Mouse (Mus musculus): ENCODE measurements around the gene Trappc2l. TPM values are rescaled to one million over a fixed set of nuclear protein-coding genes. Genes with fewer than 3 reads are reported as not detected.

The Trappc2l gene
- 23.2 and 26.7 TPM in 2 replicates for polyA plus RNA-seq (2015; fragmentation: Nextera tagmentation; extraction: Ambion mirVana)

DNA sequence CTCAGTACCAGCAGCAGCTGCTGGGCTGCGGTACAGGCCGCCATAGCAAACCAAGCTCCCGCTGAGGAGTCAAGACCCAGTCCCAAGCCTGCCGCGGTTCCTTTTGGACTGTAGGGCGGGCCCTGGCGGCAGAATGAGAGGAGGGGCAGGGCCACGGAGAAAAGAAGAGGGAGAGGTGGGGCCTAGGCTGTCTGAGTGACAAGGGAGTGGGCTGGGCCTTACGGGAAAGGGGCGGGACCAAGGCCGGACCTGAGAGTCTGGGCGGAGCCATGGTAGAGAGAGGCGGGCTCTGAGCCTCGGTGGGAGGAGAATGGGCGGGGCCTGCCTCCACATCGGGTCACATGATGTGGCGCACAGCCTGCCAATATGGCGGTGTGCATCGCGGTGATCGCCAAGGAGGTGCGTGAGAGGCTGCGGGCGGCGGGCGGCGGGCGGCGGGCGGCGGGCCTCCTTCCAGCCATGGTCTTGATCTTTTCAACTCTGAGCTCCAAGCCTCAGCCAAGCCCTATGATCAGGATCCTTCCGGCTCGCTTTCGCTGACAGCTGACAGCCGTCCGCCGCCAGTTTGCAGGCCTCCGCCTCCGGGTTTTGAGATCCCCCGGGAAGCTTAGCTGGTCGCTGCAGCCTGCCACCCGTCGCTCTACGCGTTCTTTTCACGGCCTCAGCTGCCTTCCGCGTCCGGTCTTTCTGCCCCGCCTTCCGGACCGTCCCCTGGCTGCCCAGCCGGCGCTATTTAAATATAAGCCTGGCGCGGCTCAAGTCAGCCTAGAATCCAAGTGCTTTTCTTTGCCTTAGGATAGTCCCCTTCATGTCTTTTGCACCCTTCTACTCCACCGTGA lies at the start of gene Trappc2l, which contains the start of gene Galns:
Trappc2l (plus strand) TSS at position 346 of the 839 bp plus-strand sequence.
Galns (minus strand) TSS at position 169 of the 839 bp plus-strand sequence.
- WGBS (ENCODE audit: insufficient replicate concordance) = under 1% methylated on average over 57 of the region's 57 CpGs
- peaks cover 8% of the 10 kb centered on the region; the same call in 1 of the 2 replicates for H3K27me3 ChIP-seq
- H3K9me3 ChIP-seq (replicated peaks) = no peaks in the 10 kb centered on the region
- H3K27ac ChIP-seq = peak within 1 kb of the TSS; percentile 83
- H3K4me3 ChIP-seq (replicated peaks) = peak within 1 kb of the TSS; percentile 77
- peak; percentile 95 for ATAC-seq (ENCODE audit: low read depth)
- peak; percentile 98 for DNase-seq
- H3K36me3 ChIP-seq = peaks cover 8% of the 10 kb centered on the region; the same call in 1 of the 2 replicates
- H3K9ac ChIP-seq = peak within 1 kb of the TSS; percentile 84
- H3K4me1 ChIP-seq (replicated peaks) = peaks cover 24% of the 10 kb centered on the region
- H3K4me2 ChIP-seq = peak within 1 kb of the TSS; percentile 99

- ATAC-seq (ENCODE audit: low read depth) (no peak), DNase-seq (no peak)
- Histone ChIP-seq H3K9ac (no peak overlapping the region), H3K27ac (peak overlapping the region; percentile 50; the same call in 1 of the 2 replicates), H3K4me2 (peak overlapping the region; percentile 12; the same call in 1 of the 2 replicates), H3K4me1 (replicated peaks) (peaks cover 41% of the 10 kb centered on the region), H3K4me3 (replicated peaks) (no peak overlapping the region), H3K9me3 (replicated peaks) (no peaks in the 10 kb centered on the region), H3K27me3 (no peaks in the 10 kb centered on the region), H3K36me3 (peaks cover 9% of the 10 kb centered on the region)
- 63% methylated on average over 25 of the region's 25 CpGs for WGBS (ENCODE audit: insufficient replicate concordance)
Observed at GRCm38 (mm10) chr8:122564363-122565352, 46.8 kb upstream of the Trappc2l start.

GRCm38 (mm10) chr8:122566766-122567165 lies 44.7 kb upstream of the Trappc2l start:
- Histone ChIP-seq H3K4me2 (peak overlapping the region; percentile 94), H3K27me3 (no peaks in the 10 kb centered on the region), H3K9me3 (replicated peaks) (no peaks in the 10 kb centered on the region), H3K4me3 (replicated peaks) (peak overlapping the region; percentile 96), H3K27ac (peak overlapping the region; percentile 94), H3K9ac (peak overlapping the region; percentile 83), H3K4me1 (replicated peaks) (peaks cover 57% of the 10 kb centered on the region), H3K36me3 (peaks cover 30% of the 10 kb centered on the region)
- ATAC-seq (ENCODE audit: low read depth) (no peak), DNase-seq (no peak)
- WGBS (ENCODE audit: insufficient replicate concordance) = 19% methylated on average over 6 of the region's 6 CpGs

GRCm38 (mm10) chr8:122567361-122568108 lies 43.9 kb upstream of the Trappc2l start, which contains the start of gene Cdt1:
TSS of gene Cdt1 (plus strand) at chr8:122568015.
- under 1% methylated on average over 62 of the region's 62 CpGs for WGBS (ENCODE audit: insufficient replicate concordance)
- peak within 1 kb of the TSS; percentile 97 for H3K9ac ChIP-seq
- peak within 1 kb of the TSS; percentile 94 for H3K27ac ChIP-seq
- H3K9me3 ChIP-seq (replicated peaks) = no peaks in the 10 kb centered on the region
- H3K4me2 ChIP-seq = peak within 1 kb of the TSS; percentile 94
- H3K27me3 ChIP-seq = no peaks in the 10 kb centered on the region
- peaks cover 64% of the 10 kb centered on the region for H3K4me1 ChIP-seq (replicated peaks)
- DNase-seq = peak; percentile 94
- peaks cover 38% of the 10 kb centered on the region for H3K36me3 ChIP-seq
- peak within 1 kb of the TSS; percentile 96 for H3K4me3 ChIP-seq (replicated peaks)
- peak; percentile 94 for ATAC-seq (ENCODE audit: low read depth)

DNA sequence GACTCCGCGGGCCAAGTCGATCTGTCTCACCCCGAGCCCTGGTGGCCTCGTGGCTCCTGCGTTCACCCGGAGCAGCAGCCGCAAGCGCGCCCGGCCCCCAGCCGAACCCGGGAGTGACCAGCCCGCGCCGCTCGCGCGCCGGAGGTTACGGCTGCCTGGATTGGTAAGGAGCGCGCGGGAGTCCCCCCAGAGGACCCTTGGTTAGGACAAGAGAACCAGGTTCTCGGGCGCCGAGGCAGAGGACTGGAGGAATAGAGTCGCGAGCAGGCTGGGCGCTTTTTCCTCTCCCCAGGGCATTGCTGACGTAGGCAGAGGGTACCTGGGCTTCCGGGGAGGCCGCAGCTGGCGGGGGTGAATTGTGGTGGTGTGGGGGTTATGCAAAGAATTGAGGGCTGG lies 43.3 kb upstream of the Trappc2l start:
- no peak for DNase-seq
- peak overlapping the region; percentile 97 for H3K9ac ChIP-seq
- ATAC-seq (ENCODE audit: low read depth) = peak; percentile 32
- H3K27ac ChIP-seq = peak overlapping the region; percentile 94
- peaks cover 70% of the 10 kb centered on the region for H3K4me1 ChIP-seq (replicated peaks)
- H3K36me3 ChIP-seq = peaks cover 43% of the 10 kb centered on the region
- no peaks in the 10 kb centered on the region for H3K9me3 ChIP-seq (replicated peaks)
- H3K4me3 ChIP-seq (replicated peaks) = peak overlapping the region; percentile 96
- WGBS (ENCODE audit: insufficient replicate concordance) = under 1% methylated on average over 34 of the region's 34 CpGs
- H3K27me3 ChIP-seq = no peaks in the 10 kb centered on the region
- H3K4me2 ChIP-seq = peak overlapping the region; percentile 94

- Histone ChIP-seq H3K4me3 (replicated peaks) (peak overlapping the region; percentile 96), H3K27ac (peak overlapping the region; percentile 94), H3K9me3 (replicated peaks) (no peaks in the 10 kb centered on the region), H3K4me2 (peak overlapping the region; percentile 94), H3K9ac (peak overlapping the region; percentile 97), H3K36me3 (peaks cover 51% of the 10 kb centered on the region), H3K4me1 (replicated peaks) (peaks cover 78% of the 10 kb centered on the region), H3K27me3 (no peaks in the 10 kb centered on the region)
- ATAC-seq (ENCODE audit: low read depth) = no peak
- no peak for DNase-seq
- 13% methylated on average over 10 of the region's 10 CpGs for WGBS (ENCODE audit: insufficient replicate concordance)
Observed at GRCm38 (mm10) chr8:122568881-122569309, 42.5 kb upstream of the Trappc2l start.

DNA sequence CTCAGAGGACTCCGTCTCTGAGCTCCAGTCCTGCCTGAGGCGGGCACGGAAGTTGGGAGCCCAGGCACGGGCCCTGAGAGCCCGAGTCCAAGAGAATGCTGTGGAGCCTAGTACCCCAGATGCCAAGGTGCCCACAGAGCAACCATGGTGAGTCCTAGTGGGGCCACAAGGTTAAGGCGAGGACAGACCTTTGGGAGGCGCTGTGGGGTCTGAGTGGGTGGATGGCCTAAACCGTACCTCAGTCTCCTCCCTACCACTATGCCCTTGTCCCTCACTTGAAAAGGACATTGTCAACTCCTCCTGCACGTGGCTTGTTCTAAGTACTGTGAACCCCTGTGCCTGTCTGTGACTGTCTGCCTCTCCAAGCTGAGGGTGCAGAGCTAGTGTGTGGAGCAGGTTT lies 42.1 kb upstream of the Trappc2l start:
- H3K27ac ChIP-seq = peak overlapping the region; percentile 94
- peak overlapping the region; percentile 96 for H3K4me3 ChIP-seq (replicated peaks)
- ATAC-seq (ENCODE audit: low read depth) = no peak
- peaks cover 56% of the 10 kb centered on the region for H3K36me3 ChIP-seq
- peaks cover 82% of the 10 kb centered on the region for H3K4me1 ChIP-seq (replicated peaks)
- no peak for DNase-seq
- 59% methylated on average over 9 of the region's 9 CpGs for WGBS (ENCODE audit: insufficient replicate concordance)
- H3K9me3 ChIP-seq (replicated peaks) = no peaks in the 10 kb centered on the region
- H3K9ac ChIP-seq = peak overlapping the region; percentile 97
- H3K27me3 ChIP-seq = no peaks in the 10 kb centered on the region
- H3K4me2 ChIP-seq = peak overlapping the region; percentile 94

GRCm38 (mm10) chr8:122569996-122570395 lies 41.4 kb upstream of the Trappc2l start:
- Histone ChIP-seq H3K9me3 (replicated peaks) (no peaks in the 10 kb centered on the region), H3K9ac (peak overlapping the region; percentile 97), H3K4me3 (replicated peaks) (peak overlapping the region; percentile 96), H3K27ac (peak overlapping the region; percentile 94), H3K27me3 (no peaks in the 10 kb centered on the region), H3K36me3 (peaks cover 62% of the 10 kb centered on the region), H3K4me1 (replicated peaks) (peaks cover 87% of the 10 kb centered on the region), H3K4me2 (peak overlapping the region; percentile 94)
- no peak for ATAC-seq (ENCODE audit: low read depth)
- no peak for DNase-seq
- WGBS (ENCODE audit: insufficient replicate concordance) = 90% methylated on average over 16 of the region's 16 CpGs

DNA sequence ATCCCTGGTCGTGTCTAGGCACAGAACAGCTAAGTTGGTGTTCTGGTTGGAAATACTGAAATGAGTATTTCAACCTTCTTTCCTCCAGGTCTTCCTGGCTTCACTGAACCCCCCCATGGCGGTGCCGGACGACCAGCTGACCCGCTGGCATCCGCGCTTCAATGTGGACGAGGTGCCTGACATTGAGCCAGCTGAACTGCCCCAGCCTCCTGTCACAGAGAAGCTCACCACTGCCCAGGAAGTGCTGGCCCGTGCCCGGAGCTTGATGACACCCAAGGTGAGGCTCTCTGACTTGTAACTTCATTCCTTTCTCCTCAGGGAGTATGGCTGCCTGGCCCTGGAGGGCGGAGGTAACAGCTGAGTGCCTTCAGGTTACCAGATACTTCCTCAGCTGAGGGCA lies 40.3 kb upstream of the Trappc2l start:
- Histone ChIP-seq H3K4me3 (replicated peaks) (no peak overlapping the region), H3K27ac (peak overlapping the region; percentile 55; the same call in 1 of the 2 replicates), H3K9me3 (replicated peaks) (no peaks in the 10 kb centered on the region), H3K4me1 (replicated peaks) (peaks cover 87% of the 10 kb centered on the region), H3K4me2 (no peak overlapping the region), H3K27me3 (no peaks in the 10 kb centered on the region), H3K36me3 (peaks cover 63% of the 10 kb centered on the region), H3K9ac (peak overlapping the region; percentile 97; the same call in 1 of the 2 replicates)
- ATAC-seq (ENCODE audit: low read depth) (no peak), DNase-seq (no peak)
- 88% methylated on average over 11 of the region's 11 CpGs for WGBS (ENCODE audit: insufficient replicate concordance)

GRCm38 (mm10) chr8:122571750-122572267 lies 39.6 kb upstream of the Trappc2l start:
- no peak overlapping the region for H3K27ac ChIP-seq
- peaks cover 87% of the 10 kb centered on the region for H3K4me1 ChIP-seq (replicated peaks)
- H3K4me3 ChIP-seq (replicated peaks) = no peak overlapping the region
- no peak for DNase-seq
- peaks cover 63% of the 10 kb centered on the region for H3K36me3 ChIP-seq
- WGBS (ENCODE audit: insufficient replicate concordance) = 90% methylated on average over 17 of the region's 17 CpGs
- no peaks in the 10 kb centered on the region for H3K9me3 ChIP-seq (replicated peaks)
- H3K9ac ChIP-seq = 0 out of 2 replicates have a peak overlapping the region, but pooled peaks have one; percentile 2
- no peak for ATAC-seq (ENCODE audit: low read depth)
- H3K4me2 ChIP-seq = peak overlapping the region; percentile 19; the same call in 1 of the 2 replicates
- H3K27me3 ChIP-seq = no peaks in the 10 kb centered on the region

All from liver, embryonic 13.5 days (tissue).